Mouse (Mus musculus) stomach, postnatal 0 days (tissue): ENCODE results near the gene Rcan3. TPM values are rescaled to one million over a fixed set of nuclear protein-coding genes. Genes with fewer than 3 reads are reported as not detected.

Experiments
- ATAC-seq: fragments of 200-750 bp; cut with Nextera tagmentation; 2 replicates; pipeline ENCODE4 v1.8.0; 2017; ENCODE audit not compliant: low FRiP score, low TSS enrichment
- DNase-seq: peaks from one replicate; pipeline ENCODE4 v3.0.0-alpha.2; 2016; ENCODE audit warnings: low spot score
- H3K27ac ChIP-seq: fragments of 300-500 bp; sonication (generic); replicated peaks from 2 replicates; pipeline ENCODE4 v1.5.1; 2014; ENCODE audit warnings: mild to moderate bottlenecking, control low read depth
- H3K27me3 ChIP-seq: fragments of 300-500 bp; sonication (generic); 2 replicates; pipeline ENCODE4 v1.6.1; 2014; ENCODE audit warnings: low read length; ENCODE audit not compliant: control insufficient read depth, insufficient read depth
- H3K36me3 ChIP-seq: fragments of 300-500 bp; sonication (generic); 2 replicates; pipeline ENCODE4 v1.6.1; 2014; ENCODE audit warnings: low read length, mixed read lengths; ENCODE audit not compliant: control insufficient read depth, insufficient read depth
- H3K4me1 ChIP-seq: fragments of 300-500 bp; sonication (generic); replicated peaks from 2 replicates; pipeline ENCODE4 v1.6.1; 2014; ENCODE audit warnings: antibody characterized with exemption; ENCODE audit not compliant: control insufficient read depth, insufficient read depth
- H3K4me2 ChIP-seq: fragments of 300-500 bp; sonication (generic); replicated peaks from 2 replicates; pipeline ENCODE4 v1.6.1; 2014; ENCODE audit warnings: low read depth, mild to moderate bottlenecking, control low read depth, moderate library complexity
- H3K4me3 ChIP-seq: fragments of 300-500 bp; sonication (generic); 2 replicates; pipeline ENCODE4 v1.5.1; 2014; ENCODE audit warnings: low read depth, low read length, control low read depth
- H3K9ac ChIP-seq: fragments of 300-500 bp; sonication (generic); 2 replicates; pipeline ENCODE4 v1.6.1; 2014; ENCODE audit warnings: mild to moderate bottlenecking, low read length, control low read depth, mixed read lengths
- H3K9me3 ChIP-seq: fragments of 300-500 bp; sonication (generic); 2 replicates; pipeline ENCODE4 v1.6.1; 2016; ENCODE audit warnings: low read length; ENCODE audit not compliant: control insufficient read depth
- CTCF ChIP-seq: IDR thresholded peaks from 2 replicates; pipeline ENCODE4 v1.5.1; 2016; ENCODE audit warnings: antibody characterized with exemption, low read depth, mild to moderate bottlenecking, moderate library complexity
- EP300 ChIP-seq: optimal IDR thresholded peaks from 2 replicates; pipeline ENCODE3; 2016; ENCODE audit warnings: antibody characterized with exemption
- WGBS: fragments of 180-500 bp; shearing (Covaris S2); extraction: QIAGEN DNeasy Blood & Tissue Kit; methylation state at CpG from one replicate; pipeline ENCODE4 v1.1.7; 2014; 5-methylcytosine and 5-hydroxymethylcytosine counted together
- polyA plus RNA-seq: library from polyadenylated mRNA; unstranded; fragments of >200 nt; fragmentation: Nextera tagmentation; extraction: Ambion mirVana; gene quantifications from 2 replicates; pipeline ENCODE4 v1.2.1, GENCODE M21; 2015

Gene Rcan3
- polyA plus RNA-seq, 1 experiment from 2014 or later: 15.8 TPM

GRCm38 (mm10) chr4:135396303-135396702, 37.4 kb downstream of the Rcan3 start:
- H3K27ac ChIP-seq: no peak overlapping the region
- no peaks in the 10 kb centered on the region for H3K4me1 ChIP-seq
- no peaks in the 10 kb centered on the region for H3K27me3 ChIP-seq
- no peak overlapping the region for H3K4me2 ChIP-seq
- no peaks in the 10 kb centered on the region for H3K9me3 ChIP-seq
- H3K9ac ChIP-seq: no peak overlapping the region
- ATAC-seq: no peak
- TF ChIP-seq CTCF: peak; percentile 52
- no peak for TF ChIP-seq EP300
- WGBS: 80% methylated on average over 5 of the region's 5 CpGs
- no peak overlapping the region for H3K4me3 ChIP-seq
- H3K36me3 ChIP-seq: no peaks in the 10 kb centered on the region
- no peak for DNase-seq

GRCm38 (mm10) chr4:135395375-135395774, 38.3 kb downstream of the Rcan3 start:
- no peaks in the 10 kb centered on the region for H3K36me3 ChIP-seq
- no peaks in the 10 kb centered on the region for H3K27me3 ChIP-seq
- DNase-seq (no peak), ATAC-seq (no peak)
- TF ChIP-seq EP300: no peak
- TF ChIP-seq CTCF: no peak
- no peaks in the 10 kb centered on the region for H3K4me1 ChIP-seq
- no peak overlapping the region for H3K4me2 ChIP-seq
- H3K9me3 ChIP-seq: no peaks in the 10 kb centered on the region
- no peak overlapping the region for H3K27ac ChIP-seq
- WGBS: 60% methylated on average over 4 of the region's 4 CpGs
- no peak overlapping the region for H3K9ac ChIP-seq
- no peak overlapping the region for H3K4me3 ChIP-seq

GRCm38 (mm10) chr4:135394666-135395065, 39.0 kb downstream of the Rcan3 start:
- Histone ChIP-seq H3K4me3 (no peak overlapping the region), H3K4me1 (no peaks in the 10 kb centered on the region), H3K4me2 (no peak overlapping the region), H3K9me3 (no peaks in the 10 kb centered on the region), H3K36me3 (no peaks in the 10 kb centered on the region), H3K9ac (no peak overlapping the region), H3K27me3 (no peaks in the 10 kb centered on the region), H3K27ac (no peak overlapping the region)
- ATAC-seq (no peak), DNase-seq (no peak)
- 72% methylated on average over 7 of the region's 7 CpGs for WGBS
- TF ChIP-seq EP300: no peak
- no peak for TF ChIP-seq CTCF

- DNase-seq: no peak
- WGBS: 62% methylated on average over 6 of the region's 6 CpGs
Observed at GRCm38 (mm10) chr4:135393381-135393780, 40.3 kb downstream of the Rcan3 start.

GRCm38 (mm10) chr4:135392801-135393200, 40.9 kb downstream of the Rcan3 start:
- Histone ChIP-seq H3K27me3 (no peaks in the 10 kb centered on the region), H3K4me2 (no peak overlapping the region), H3K9ac (no peak overlapping the region), H3K9me3 (no peaks in the 10 kb centered on the region), H3K36me3 (no peaks in the 10 kb centered on the region), H3K27ac (no peak overlapping the region), H3K4me1 (no peaks in the 10 kb centered on the region), H3K4me3 (no peak overlapping the region)
- DNase-seq: no peak
- ATAC-seq: no peak
- 76% methylated on average over 3 of the region's 3 CpGs for WGBS
- TF ChIP-seq CTCF (no peak), EP300 (no peak)

More at GRCm38 (mm10) chr4:135393381-135393780, 40.3 kb downstream of the Rcan3 start:
- H3K4me1 ChIP-seq: no peaks in the 10 kb centered on the region
- H3K27me3 ChIP-seq: no peaks in the 10 kb centered on the region
- H3K9me3 ChIP-seq: no peaks in the 10 kb centered on the region
- H3K9ac ChIP-seq: no peak overlapping the region
- no peak overlapping the region for H3K4me3 ChIP-seq
- no peak overlapping the region for H3K27ac ChIP-seq
- H3K36me3 ChIP-seq: no peaks in the 10 kb centered on the region
- no peak for TF ChIP-seq CTCF
- TF ChIP-seq EP300: no peak
- H3K4me2 ChIP-seq: no peak overlapping the region
- no peak for ATAC-seq

GRCm38 (mm10) chr4:135391014-135391413, 42.6 kb downstream of the Rcan3 start:
- H3K4me3 ChIP-seq: no peak overlapping the region
- no peaks in the 10 kb centered on the region for H3K27me3 ChIP-seq
- H3K9ac ChIP-seq: no peak overlapping the region
- 54% methylated on average over 6 of the region's 6 CpGs for WGBS
- no peak for ATAC-seq
- TF ChIP-seq CTCF (no peak), EP300 (no peak)
- no peaks in the 10 kb centered on the region for H3K9me3 ChIP-seq
- no peak overlapping the region for H3K4me2 ChIP-seq
- H3K4me1 ChIP-seq: no peaks in the 10 kb centered on the region
- no peak overlapping the region for H3K27ac ChIP-seq
- no peaks in the 10 kb centered on the region for H3K36me3 ChIP-seq
- DNase-seq: no peak
